Mouse (Mus musculus) forebrain, embryonic 11.5 days (tissue): ENCODE data around the gene Fgf23. TPM values are rescaled to one million over a fixed set of nuclear protein-coding genes. Genes with fewer than 3 reads are reported as not detected.
A peak's percentile ranks its signal among the peaks of the same experiment; 100 is the strongest.

Experiments used
- ATAC-seq: fragments of 200-750 bp; cut with Nextera tagmentation; replicated peaks from 2 replicates; pipeline ENCODE4 v1.8.0; 2017; ENCODE audit warnings: moderate TSS enrichment; ENCODE audit not compliant: low FRiP score
- DNase-seq: peaks from one replicate; pipeline ENCODE4 v3.0.0-alpha.2; 2017; ENCODE audit warnings: low spot score
- H3K27ac ChIP-seq: fragments of 300-500 bp; sonication (generic); 2 replicates; pipeline ENCODE4 v1.5.1; 2014; ENCODE audit warnings: low read depth, low read length
- H3K27me3 ChIP-seq: fragments of 300-500 bp; sonication (generic); 2 replicates; pipeline ENCODE4 v1.6.1; 2014; ENCODE audit warnings: mild to moderate bottlenecking, low read length, mixed read lengths; ENCODE audit not compliant: control insufficient read depth, insufficient read depth
- H3K36me3 ChIP-seq: fragments of 300-500 bp; sonication (generic); 2 replicates; pipeline ENCODE4 v1.6.1; 2014; ENCODE audit warnings: mild to moderate bottlenecking, low read length, moderate library complexity, mixed read lengths; ENCODE audit not compliant: control insufficient read depth, insufficient read depth
- H3K4me1 ChIP-seq: fragments of 300-500 bp; sonication (generic); replicated peaks from 2 replicates; pipeline ENCODE4 v1.6.1; 2014; ENCODE audit warnings: low read length, mixed read lengths; ENCODE audit not compliant: control insufficient read depth, insufficient read depth
- H3K4me2 ChIP-seq: fragments of 300-500 bp; sonication (generic); 2 replicates; pipeline ENCODE4 v1.6.1; 2014; ENCODE audit warnings: low read depth, mild to moderate bottlenecking, low read length, moderate library complexity, mixed read lengths; ENCODE audit not compliant: severe bottlenecking
- H3K4me3 ChIP-seq: fragments of 300-500 bp; sonication (generic); 2 replicates; pipeline ENCODE4 v1.5.1; 2014; ENCODE audit warnings: low read depth, low read length
- H3K9ac ChIP-seq: fragments of 300-500 bp; sonication (generic); 2 replicates; pipeline ENCODE4 v1.6.1; 2014; ENCODE audit warnings: low read length
- H3K9me3 ChIP-seq: fragments of 300-500 bp; sonication (generic); 2 replicates; pipeline ENCODE4 v1.6.1; 2016; ENCODE audit warnings: low read length, mixed read lengths; ENCODE audit not compliant: control insufficient read depth
- WGBS: fragments of 180-500 bp; shearing (Covaris S2); extraction: QIAGEN DNeasy Blood & Tissue Kit; methylation state at CpG from one replicate; pipeline ENCODE4 v1.1.7; 2014; 5-methylcytosine and 5-hydroxymethylcytosine counted together
- polyA plus RNA-seq: library from polyadenylated mRNA; unstranded; fragments of >200 nt; fragmentation: Nextera tagmentation; extraction: Ambion mirVana; gene quantifications from 2 replicates; pipeline ENCODE4 v1.2.1, GENCODE M21; 2014

The Fgf23 gene
- not detected in 2 replicates for polyA plus RNA-seq

GRCm38 (mm10) chr6:127072817-127073216 is at the start of gene Fgf23:
Gene Fgf23, plus strand, starts transcription at chr6:127072902.
- no peak within 1 kb of the TSS for H3K9ac ChIP-seq
- no peak within 1 kb of the TSS for H3K27ac ChIP-seq
- WGBS = 11% methylated on average over 5 of the region's 5 CpGs
- H3K4me3 ChIP-seq = no peak within 1 kb of the TSS
- H3K9me3 ChIP-seq = no peaks in the 10 kb centered on the region
- no peaks in the 10 kb centered on the region for H3K27me3 ChIP-seq
- H3K4me2 ChIP-seq = no peak within 1 kb of the TSS
- DNase-seq (peak; percentile 61), ATAC-seq (peak; percentile 76)
- H3K36me3 ChIP-seq = no peaks in the 10 kb centered on the region
- H3K4me1 ChIP-seq = peaks cover 3% of the 10 kb centered on the region; the same call in 1 of the 2 replicates

DNA sequence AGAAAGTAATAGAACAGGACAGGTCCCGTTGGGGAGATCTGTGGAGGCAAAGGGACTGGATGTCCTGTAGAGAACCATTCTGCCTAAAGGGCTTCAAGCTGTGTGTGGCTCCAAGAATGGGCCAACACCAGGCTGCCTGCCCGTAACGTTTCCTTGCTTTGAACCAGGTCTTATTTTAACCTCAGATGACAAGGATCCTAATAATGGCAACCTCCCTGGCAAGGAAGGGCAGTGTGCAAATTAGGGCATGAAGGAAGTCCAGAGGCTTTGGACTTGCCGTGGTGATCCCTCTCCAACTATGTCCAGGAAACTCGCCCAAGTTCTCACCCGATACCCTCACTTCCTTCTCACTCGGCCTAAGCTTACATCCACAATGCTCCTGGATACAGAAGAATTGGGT is 47.9 kb upstream of the Fgf23 start:
- no peaks in the 10 kb centered on the region for H3K27me3 ChIP-seq
- H3K4me3 ChIP-seq = no peak overlapping the region
- DNase-seq (no peak), ATAC-seq (no peak)
- 79% methylated on average over 7 of the region's 7 CpGs for WGBS
- no peaks in the 10 kb centered on the region for H3K36me3 ChIP-seq
- H3K4me1 ChIP-seq = 0 out of 2 replicates have a peak, but pooled peaks cover 4% of the 10 kb centered on the region
- H3K9ac ChIP-seq = no peak overlapping the region
- no peak overlapping the region for H3K27ac ChIP-seq
- no peak overlapping the region for H3K4me2 ChIP-seq
- no peaks in the 10 kb centered on the region for H3K9me3 ChIP-seq

DNA sequence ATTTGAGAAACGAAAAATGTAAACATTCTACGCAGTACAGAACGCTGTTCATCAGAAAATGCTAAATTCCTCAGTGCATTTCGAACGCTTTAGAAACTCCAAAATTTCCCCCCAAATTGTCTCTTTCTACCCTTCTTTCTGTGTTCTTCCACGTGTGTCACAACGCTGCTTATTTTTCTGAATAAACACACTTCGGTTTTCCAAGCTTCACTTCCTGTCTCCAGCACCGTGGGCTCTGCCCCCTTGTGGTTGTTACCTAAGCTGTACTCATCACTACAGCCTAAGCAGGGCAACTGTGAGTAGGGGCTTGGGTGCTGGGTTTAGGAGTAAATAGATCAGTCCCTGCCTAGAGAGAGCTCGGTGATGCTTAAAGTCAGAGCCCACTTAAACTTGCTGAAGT is 37.9 kb upstream of the Fgf23 start:
- Histone ChIP-seq H3K4me2 (peak overlapping the region; percentile 3; the same call in 1 of the 2 replicates), H3K4me3 (no peak overlapping the region), H3K9ac (no peak overlapping the region), H3K9me3 (no peaks in the 10 kb centered on the region), H3K36me3 (no peaks in the 10 kb centered on the region), H3K27me3 (no peaks in the 10 kb centered on the region), H3K27ac (no peak overlapping the region), H3K4me1 (no peaks in the 10 kb centered on the region)
- no peak for DNase-seq
- 41% methylated on average over 10 of the region's 10 CpGs for WGBS
- 0 out of 2 replicates have a peak, but pooled peaks have one; percentile 66 for ATAC-seq

GRCm38 (mm10) chr6:127044909-127045308 is 27.8 kb upstream of the Fgf23 start:
- no peak overlapping the region for H3K4me3 ChIP-seq
- H3K27ac ChIP-seq = no peak overlapping the region
- H3K4me1 ChIP-seq = no peaks in the 10 kb centered on the region
- ATAC-seq (no peak), DNase-seq (no peak)
- H3K4me2 ChIP-seq = no peak overlapping the region
- H3K27me3 ChIP-seq = no peaks in the 10 kb centered on the region
- 65% methylated on average over 6 of the region's 6 CpGs for WGBS
- no peaks in the 10 kb centered on the region for H3K9me3 ChIP-seq
- H3K36me3 ChIP-seq = no peaks in the 10 kb centered on the region
- H3K9ac ChIP-seq = no peak overlapping the region

GRCm38 (mm10) chr6:127050847-127051246 is 21.9 kb upstream of the Fgf23 start:
- Histone ChIP-seq H3K9me3 (no peaks in the 10 kb centered on the region), H3K4me1 (no peaks in the 10 kb centered on the region), H3K27me3 (no peaks in the 10 kb centered on the region), H3K36me3 (no peaks in the 10 kb centered on the region), H3K9ac (no peak overlapping the region), H3K27ac (no peak overlapping the region), H3K4me2 (no peak overlapping the region), H3K4me3 (no peak overlapping the region)
- 75% methylated on average over 4 of the region's 4 CpGs for WGBS
- ATAC-seq = no peak
- DNase-seq = no peak

- H3K9ac ChIP-seq = no peak overlapping the region
- H3K4me2 ChIP-seq = no peak overlapping the region
- no peaks in the 10 kb centered on the region for H3K4me1 ChIP-seq
- WGBS = 88% methylated on average over 12 of the region's 12 CpGs
- no peak overlapping the region for H3K4me3 ChIP-seq
- no peak for ATAC-seq
- no peaks in the 10 kb centered on the region for H3K27me3 ChIP-seq
- no peak overlapping the region for H3K27ac ChIP-seq
- H3K9me3 ChIP-seq = no peaks in the 10 kb centered on the region
- H3K36me3 ChIP-seq = no peaks in the 10 kb centered on the region
- no peak for DNase-seq
Observed at GRCm38 (mm10) chr6:127056990-127057588, 15.6 kb upstream of the Fgf23 start.

GRCm38 (mm10) chr6:127059975-127060374 is 12.7 kb upstream of the Fgf23 start:
- Histone ChIP-seq H3K9ac (no peak overlapping the region), H3K4me3 (no peak overlapping the region), H3K27me3 (no peaks in the 10 kb centered on the region; the same call in 1 of the 2 replicates), H3K9me3 (no peaks in the 10 kb centered on the region), H3K4me2 (no peak overlapping the region), H3K27ac (no peak overlapping the region), H3K4me1 (0 out of 2 replicates have a peak, but pooled peaks cover 2% of the 10 kb centered on the region), H3K36me3 (no peaks in the 10 kb centered on the region)
- 87% methylated on average over 4 of the region's 4 CpGs for WGBS
- ATAC-seq = no peak
- DNase-seq = no peak

- H3K9ac ChIP-seq = no peak overlapping the region
- no peak for ATAC-seq
- H3K4me1 ChIP-seq = 0 out of 2 replicates have a peak, but pooled peaks cover 2% of the 10 kb centered on the region
- H3K27ac ChIP-seq = no peak overlapping the region
- no peak overlapping the region for H3K4me3 ChIP-seq
- no peak for DNase-seq
- H3K27me3 ChIP-seq = no peaks in the 10 kb centered on the region; the same call in 1 of the 2 replicates
- H3K9me3 ChIP-seq = no peaks in the 10 kb centered on the region
- 89% methylated on average over 3 of the region's 3 CpGs for WGBS
- H3K4me2 ChIP-seq = no peak overlapping the region
- no peaks in the 10 kb centered on the region for H3K36me3 ChIP-seq
Observed at GRCm38 (mm10) chr6:127063915-127064314, 8.8 kb upstream of the Fgf23 start.

GRCm38 (mm10) chr6:127064815-127065214 is 7.9 kb upstream of the Fgf23 start:
- ATAC-seq = no peak
- Histone ChIP-seq H3K27me3 (no peaks in the 10 kb centered on the region; the same call in 1 of the 2 replicates), H3K36me3 (no peaks in the 10 kb centered on the region), H3K9ac (peak overlapping the region; percentile 37; the same call in 1 of the 2 replicates), H3K4me2 (no peak overlapping the region), H3K9me3 (no peaks in the 10 kb centered on the region), H3K4me1 (0 out of 2 replicates have a peak, but pooled peaks cover 2% of the 10 kb centered on the region), H3K27ac (no peak overlapping the region), H3K4me3 (no peak overlapping the region)
- no peak for DNase-seq
- 6% methylated on average over 14 of the region's 14 CpGs for WGBS
